Comparison of ENCODE assay signal across 8 mouse cellular contexts in the genomic region with DNA sequence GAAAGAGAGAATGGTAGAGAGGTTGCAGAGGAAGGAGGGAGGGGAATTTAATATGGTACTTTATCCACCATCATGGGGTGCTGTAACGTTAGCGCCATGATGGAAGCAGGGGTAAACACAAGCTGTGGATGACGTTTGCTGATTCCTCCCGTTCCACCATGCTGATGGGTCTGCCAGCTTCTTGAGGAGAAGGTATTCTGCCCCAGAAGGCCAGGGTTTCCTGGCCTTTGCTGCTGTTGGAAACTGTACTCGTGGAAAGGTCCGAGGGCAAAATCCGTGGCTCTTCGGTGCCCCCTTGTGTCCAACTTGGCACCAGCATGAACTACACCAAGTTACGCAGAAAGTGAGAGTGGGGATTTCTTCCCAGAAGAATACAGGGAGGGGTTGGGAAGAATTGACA.
DNase-seq lines count a peak whose midpoint lies in the region; ATAC-seq lines count a peak whose summit lies in the region.

No protein-coding gene starts in this region.

- no peak overlapping the region for H3K9ac ChIP-seq in forebrain, embryonic 13.5 days
- H3K9ac ChIP-seq in hindbrain, embryonic 11.5 days (ENCODE audit: low read depth, low read length): no peak overlapping the region

- no peak overlapping the region for H3K27ac ChIP-seq in forebrain, embryonic 13.5 days
- no peak overlapping the region for H3K27ac ChIP-seq in hindbrain, embryonic 11.5 days (ENCODE audit: low read depth, low read length)

- no peak overlapping the region for H3K4me3 ChIP-seq in forebrain, embryonic 13.5 days
- H3K4me3 ChIP-seq in hindbrain, embryonic 11.5 days (ENCODE audit: low read depth, low read length): no peak overlapping the region

- H3K9me3 ChIP-seq in forebrain, embryonic 13.5 days (replicated peaks): no peaks in the 10 kb centered on the region
- H3K9me3 ChIP-seq in hindbrain, embryonic 11.5 days (ENCODE audit: control insufficient read depth, low read length): no peaks in the 10 kb centered on the region

- H3K36me3 ChIP-seq in forebrain, embryonic 13.5 days (ENCODE audit: poor library complexity, severe bottlenecking): no peaks in the 10 kb centered on the region
- H3K36me3 ChIP-seq in hindbrain, embryonic 11.5 days (ENCODE audit: control insufficient read depth, insufficient read depth, low read length): no peaks in the 10 kb centered on the region

- peak; percentile 82 for ATAC-seq in forebrain, embryonic 13.5 days
- peak; percentile 89 for ATAC-seq in hindbrain, embryonic 11.5 days (ENCODE audit: low FRiP score)

- no peak overlapping the region; the same call in 1 of the 2 replicates for H3K4me2 ChIP-seq in forebrain, embryonic 13.5 days
- no peak overlapping the region for H3K4me2 ChIP-seq in hindbrain, embryonic 11.5 days (replicated peaks; ENCODE audit: low read depth, low read length)

- H3K27me3 ChIP-seq in forebrain, embryonic 13.5 days: no peaks in the 10 kb centered on the region
- no peaks in the 10 kb centered on the region for H3K27me3 ChIP-seq in hindbrain, embryonic 11.5 days (ENCODE audit: control insufficient read depth, insufficient read depth, low read length)

- 8% methylated on average over 9 of the region's 9 CpGs for WGBS in forebrain, embryonic 13.5 days
- 8% methylated on average over 9 of the region's 9 CpGs for WGBS in hindbrain, embryonic 11.5 days

- H3K4me1 ChIP-seq in forebrain, embryonic 13.5 days: peaks cover 12% of the 10 kb centered on the region
- H3K4me1 ChIP-seq in hindbrain, embryonic 11.5 days (replicated peaks; ENCODE audit: control insufficient read depth, insufficient read depth, low read length): no peaks in the 10 kb centered on the region

- DNase-seq in MEL-GATA-1-ER (ENCODE audit: extremely low read depth, low read depth): peak; percentile 1
- peak; percentile 0 for DNase-seq in c-Kit-positive CD71-positive TER-119-positive erythroid progenitor cells, embryonic 14.5 days (ENCODE audit: low spot score)
- DNase-seq in hindbrain, embryonic 11.5 days (ENCODE audit: low spot score): peak; percentile 91
- peak; percentile 61 for DNase-seq in layer of hippocampus, adult 9-10 months (ENCODE audit: low spot score)
- DNase-seq in lung, postnatal 25 days (ENCODE audit: low spot score): peak; percentile 26
- DNase-seq in retina, postnatal 7 days (ENCODE audit: low read depth, low spot score): peak; percentile 57
- DNase-seq in urinary bladder, postnatal 4 days (ENCODE audit: low spot score in 2 of 2): peak; percentile 32 to 78

Comparison
In these comparisons a context has a peak if more than half of its experiments do, and no peak if none do; other contexts are left out.
1. DNase-seq: peak in every context shown above with its lines; median percentile 91 in hindbrain, embryonic 11.5 days; 61 in layer of hippocampus, adult 9-10 months; 57 in retina, postnatal 7 days; 55 in urinary bladder, postnatal 4 days; 26 in lung, postnatal 25 days; 1 in MEL-GATA-1-ER; 0 in c-Kit-positive CD71-positive TER-119-positive erythroid progenitor cells, embryonic 14.5 days.